8 mouse cellular contexts compared by ENCODE assay signal in genomic region chr11:3408997-3409732, GRCm38 (mm10). TPM values are rescaled to one million over a fixed set of nuclear protein-coding genes. Genes with fewer than 3 reads are reported as not detected.
DNase-seq lines count a peak whose midpoint lies in the region; ATAC-seq and TF ChIP-seq lines count a peak whose summit lies in the region.

Gene Limk2 (minus strand): TSS chr11:3409189.

- 2% methylated on average over 42 of the region's 45 CpGs for WGBS in forebrain, postnatal 0 days
- WGBS in lung, embryonic 15.5 days, result 2% methylated on average over 45 of the region's 45 CpGs

- no peaks in the 10 kb centered on the region for H3K9me3 ChIP-seq in G1E (replicated peaks)
- H3K9me3 ChIP-seq in forebrain, postnatal 0 days (ENCODE audit: low read length), result no peaks in the 10 kb centered on the region
- no peaks in the 10 kb centered on the region for H3K9me3 ChIP-seq in lung, embryonic 15.5 days

- peak within 1 kb of the TSS; percentile 81 for H3K4me2 ChIP-seq in forebrain, postnatal 0 days (ENCODE audit: low read depth)
- H3K4me2 ChIP-seq in lung, embryonic 15.5 days, result peak within 1 kb of the TSS; percentile 82

- peak; percentile 96 for DNase-seq in G1E (ENCODE audit: low spot score)
- DNase-seq in cerebellum, adult 18-20 months, result peak; percentile 95 to 96
- peak; percentile 79 for DNase-seq in forebrain, postnatal 0 days
- peak; percentile 95 for DNase-seq in heart, postnatal 4 days
- peak; percentile 75 to 83 for DNase-seq in layer of hippocampus, adult 8-10 months (ENCODE audit: low spot score in 2 of 2)
- peak; percentile 87 for DNase-seq in ovary, adult 18-20 months (ENCODE audit: low spot score)
- DNase-seq in thymus, postnatal 0 days (ENCODE audit: low spot score), result peak; percentile 97

- peak; percentile 83 for ATAC-seq in G1E (ENCODE audit: extremely low read depth, insufficient number of reproducible peaks, low FRiP score, poor library complexity, severe bottlenecking)
- ATAC-seq in forebrain, postnatal 0 days, result peak; percentile 92
- ATAC-seq in lung, embryonic 15.5 days (ENCODE audit: borderline replicate concordance, extremely low read depth, low FRiP score, low TSS enrichment), result peak; percentile 92

- H3K36me3 ChIP-seq in G1E (replicated peaks), result peaks cover 29% of the 10 kb centered on the region
- H3K36me3 ChIP-seq in forebrain, postnatal 0 days (ENCODE audit: insufficient read depth), result peaks cover 3% of the 10 kb centered on the region; the same call in 1 of the 2 replicates
- H3K36me3 ChIP-seq in lung, embryonic 15.5 days, result peaks cover 2% of the 10 kb centered on the region; the same call in 1 of the 2 replicates

- peak; percentile 25; the same call in 1 of the 2 replicates for TF ChIP-seq CTCF in G1E (IDR thresholded peaks at IDR 0.05; ENCODE audit: low read depth, low read length)
- TF ChIP-seq CTCF in forebrain, postnatal 0 days (IDR thresholded peaks at IDR 0.05; ENCODE audit: low read depth), result peak; percentile 71

- peak within 1 kb of the TSS; percentile 72 for H3K9ac ChIP-seq in forebrain, postnatal 0 days
- H3K9ac ChIP-seq in lung, embryonic 15.5 days, result peak within 1 kb of the TSS; percentile 69

- peak within 1 kb of the TSS; percentile 82 for H3K4me3 ChIP-seq in G1E (ENCODE audit: low read depth, low read length)
- peak within 1 kb of the TSS; percentile 68 for H3K4me3 ChIP-seq in forebrain, postnatal 0 days (ENCODE audit: low read depth, low read length)
- peak within 1 kb of the TSS; percentile 74 for H3K4me3 ChIP-seq in lung, embryonic 15.5 days

- peak within 1 kb of the TSS; percentile 62 for H3K27ac ChIP-seq in forebrain, postnatal 0 days (ENCODE audit: low read depth, low read length)
- H3K27ac ChIP-seq in lung, embryonic 15.5 days, result peak within 1 kb of the TSS; percentile 64

- H3K4me1 ChIP-seq in G1E (ENCODE audit: insufficient read depth, low read depth, low read length), result peaks cover 41% of the 10 kb centered on the region
- H3K4me1 ChIP-seq in forebrain, postnatal 0 days (ENCODE audit: insufficient read depth), result peaks cover 10% of the 10 kb centered on the region; the same call in 1 of the 2 replicates
- H3K4me1 ChIP-seq in lung, embryonic 15.5 days, result peaks cover 17% of the 10 kb centered on the region

- H3K27me3 ChIP-seq in G1E (ENCODE audit: insufficient read depth, low read length), result no peaks in the 10 kb centered on the region
- H3K27me3 ChIP-seq in forebrain, postnatal 0 days (ENCODE audit: insufficient read depth, low read length), result no peaks in the 10 kb centered on the region
- H3K27me3 ChIP-seq in lung, embryonic 15.5 days, result no peaks in the 10 kb centered on the region

RNA-seq across cellular contexts. Expression of gene Limk2, which starts in this region (rescaled TPM):
- total RNA-seq in G1E (2014; fragmentation: Nextera tagmentation) (47.1 and 49.6 TPM in 2 replicates), G1E (2017) (33.0 and 38.9 TPM in 2 replicates)
- 44.9 and 46.1 TPM in 2 replicates for polyA plus RNA-seq in G1E (2012)
- 148 and 173 TPM in 2 replicates for total RNA-seq in forebrain, postnatal 0 days (2014; rRNA removed)
- polyA plus RNA-seq in forebrain, postnatal 0 days (2015; fragmentation: Nextera tagmentation; extraction: Ambion mirVana), result 87.7 and 98.6 TPM in 2 replicates
- 10 to 100 TPM; 31.8 to 34.4 TPM for total RNA-seq in heart, postnatal 4 days (2021)
- 100 to 1,000 TPM in 3 of 4 experiments, 10 to 100 TPM in 1; 91.2 to 111 (median 105) TPM for total RNA-seq in layer of hippocampus, adult 8-10 months (2022)
- polyA plus RNA-seq in lung, embryonic 15.5 days (2015; fragmentation: Nextera tagmentation; extraction: Ambion mirVana), result 50.1 and 52.0 TPM in 2 replicates
- polyA plus RNA-seq in thymus, postnatal 0 days (2015; fragmentation: Nextera tagmentation; extraction: Ambion mirVana), result 46.8 and 47.0 TPM in 2 replicates

Comparison
In these comparisons a context has a peak if more than half of its experiments do, and no peak if none do; other contexts are left out.
1. Peak in every context shown above with its lines: DNase-seq, ATAC-seq, H3K4me3 ChIP-seq and H3K27ac ChIP-seq.